Mouse (Mus musculus) heart, postnatal 0 days (tissue): ENCODE data around the gene Il11ra1. TPM values are rescaled to one million over a fixed set of nuclear protein-coding genes. Genes with fewer than 3 reads are reported as not detected.

Source experiments
- ATAC-seq: fragments of 200-750 bp; cut with Nextera tagmentation; 2 replicates; pipeline ENCODE4 v1.8.0; 2017; ENCODE audit warnings: low read depth, moderate number of reproducible peaks, moderate library complexity; ENCODE audit not compliant: insufficient read depth
- DNase-seq: peaks from one replicate; pipeline ENCODE4 v3.0.0-alpha.2; 2016; ENCODE audit warnings: low spot score
- H3K27ac ChIP-seq: fragments of 300-500 bp; sonication (generic); 2 replicates; pipeline ENCODE4 v1.5.1; 2014; ENCODE audit warnings: low read depth, mild to moderate bottlenecking
- H3K27me3 ChIP-seq: fragments of 300-500 bp; sonication (generic); 2 replicates; pipeline ENCODE4 v1.6.1; 2014; ENCODE audit warnings: low read length, mixed read lengths; ENCODE audit not compliant: control insufficient read depth, insufficient read depth
- H3K36me3 ChIP-seq: fragments of 300-500 bp; sonication (generic); replicated peaks from 2 replicates; pipeline ENCODE4 v1.6.1; 2014; ENCODE audit warnings: low read length, mixed read lengths; ENCODE audit not compliant: control insufficient read depth, insufficient read depth
- H3K4me1 ChIP-seq: fragments of 300-500 bp; sonication (generic); 2 replicates; pipeline ENCODE4 v1.6.1; 2014; ENCODE audit warnings: antibody characterized with exemption; ENCODE audit not compliant: control insufficient read depth, insufficient read depth
- H3K4me2 ChIP-seq: fragments of 300-500 bp; sonication (generic); 2 replicates; pipeline ENCODE4 v1.6.1; 2014; ENCODE audit warnings: low read depth, mild to moderate bottlenecking, low read length, moderate library complexity
- H3K4me3 ChIP-seq: fragments of 300-500 bp; sonication (generic); 2 replicates; pipeline ENCODE4 v1.5.1; 2014; ENCODE audit warnings: low read depth, low read length
- H3K9ac ChIP-seq: fragments of 300-500 bp; sonication (generic); replicated peaks from 2 replicates; pipeline ENCODE4 v1.6.1; 2014; ENCODE audit warnings: low read depth, low read length, mixed read lengths
- H3K9me3 ChIP-seq: fragments of 300-500 bp; sonication (generic); replicated peaks from 2 replicates; pipeline ENCODE4 v1.6.1; 2016; ENCODE audit warnings: low read length; ENCODE audit not compliant: control insufficient read depth
- CTCF ChIP-seq: IDR thresholded peaks from 2 replicates; pipeline ENCODE4 v1.5.1; 2016; ENCODE audit warnings: antibody characterized with exemption, control low read depth, low read depth
- EP300 ChIP-seq: IDR thresholded peaks from 2 replicates; pipeline ENCODE4 v1.6.1; 2016; ENCODE audit warnings: antibody characterized with exemption, low read depth
- WGBS: fragments of 180-500 bp; shearing (Covaris S2); extraction: QIAGEN DNeasy Blood & Tissue Kit; methylation state at CpG from one replicate; pipeline ENCODE4 v1.1.7; 2014; 5-methylcytosine and 5-hydroxymethylcytosine counted together
- polyA plus RNA-seq: library from polyadenylated mRNA; unstranded; fragments of >200 nt; fragmentation: Nextera tagmentation; extraction: Ambion mirVana; gene quantifications from 2 replicates; pipeline ENCODE4 v1.2.1, GENCODE M21; 2015
- total RNA-seq: library from RNA; depleted of rRNA; stranded (reverse); fragments of >200 nt; gene quantifications from 2 replicates; pipeline ENCODE4 v1.2.3, GENCODE M21; 2014; ENCODE audit warnings: low replicate concordance

Il11ra1 gene
- total and polyA plus RNA-seq, 2 experiments from 2014 or later, result 104 to 110 TPM

GRCm38 (mm10) chr4:41715596-41715995 lies 15.8 kb downstream of the Il11ra1 start:
- ATAC-seq (no peak), DNase-seq (no peak)
- TF ChIP-seq CTCF (peak; percentile 57), EP300 (no peak)
- Histone ChIP-seq H3K4me3 (no peak overlapping the region), H3K9me3 (no peaks in the 10 kb centered on the region), H3K27ac (no peak overlapping the region), H3K9ac (no peak overlapping the region), H3K4me1 (peaks cover 18% of the 10 kb centered on the region), H3K27me3 (no peaks in the 10 kb centered on the region), H3K36me3 (peaks cover 44% of the 10 kb centered on the region), H3K4me2 (no peak overlapping the region)
- 87% methylated on average over 5 of the region's 5 CpGs for WGBS

- DNase-seq, result no peak
- Histone ChIP-seq H3K9me3 (no peaks in the 10 kb centered on the region), H3K4me3 (no peak overlapping the region), H3K27me3 (no peaks in the 10 kb centered on the region), H3K4me1 (peaks cover 16% of the 10 kb centered on the region), H3K27ac (no peak overlapping the region), H3K9ac (no peak overlapping the region), H3K4me2 (no peak overlapping the region), H3K36me3 (peaks cover 39% of the 10 kb centered on the region)
- 53% methylated on average over 6 of the region's 6 CpGs for WGBS
- TF ChIP-seq EP300, result no peak
- TF ChIP-seq CTCF, result no peak
- ATAC-seq, result no peak
Observed at GRCm38 (mm10) chr4:41716834-41717233, 17.0 kb downstream of the Il11ra1 start.

- H3K9ac ChIP-seq, result peak within 1 kb of the TSS; percentile 89
- H3K9me3 ChIP-seq, result no peaks in the 10 kb centered on the region
- under 1% methylated on average over 27 of the region's 27 CpGs for WGBS
- H3K4me1 ChIP-seq, result peaks cover 10% of the 10 kb centered on the region
- peak within 1 kb of the TSS; percentile 96 for H3K4me3 ChIP-seq
- DNase-seq (peak; percentile 99), ATAC-seq (peak; percentile 98)
- peaks cover 20% of the 10 kb centered on the region for H3K36me3 ChIP-seq
- no peak for TF ChIP-seq CTCF
- TF ChIP-seq EP300, result no peak
- no peak within 1 kb of the TSS for H3K27ac ChIP-seq
- H3K4me2 ChIP-seq, result peak within 1 kb of the TSS; percentile 87
- peaks cover 44% of the 10 kb centered on the region for H3K27me3 ChIP-seq
Observed at GRCm38 (mm10) chr4:41722918-41723351, 23.1 kb downstream of the Il11ra1 start, which contains the start of gene Dctn3. TSS of gene Dctn3 (minus strand) at chr4:41723170.

- ATAC-seq, result no peak
- H3K36me3 ChIP-seq, result no peaks in the 10 kb centered on the region
- H3K27me3 ChIP-seq, result peaks cover 80% of the 10 kb centered on the region
- H3K4me1 ChIP-seq, result peaks cover 17% of the 10 kb centered on the region
- no peak overlapping the region for H3K9ac ChIP-seq
- H3K4me2 ChIP-seq, result no peak overlapping the region
- no peak for DNase-seq
- H3K9me3 ChIP-seq, result no peaks in the 10 kb centered on the region
- H3K27ac ChIP-seq, result no peak overlapping the region
- WGBS, result 19% methylated on average over 20 of the region's 20 CpGs
- no peak overlapping the region for H3K4me3 ChIP-seq
- TF ChIP-seq CTCF (no peak), EP300 (no peak)
Observed at GRCm38 (mm10) chr4:41726826-41727621, 27.2 kb downstream of the Il11ra1 start.

- Histone ChIP-seq H3K9ac (no peak within 1 kb of the TSS), H3K36me3 (no peaks in the 10 kb centered on the region), H3K9me3 (no peaks in the 10 kb centered on the region), H3K27me3 (peaks cover 68% of the 10 kb centered on the region), H3K4me2 (peak within 1 kb of the TSS; percentile 62), H3K27ac (no peak within 1 kb of the TSS), H3K4me3 (peak within 1 kb of the TSS; percentile 46), H3K4me1 (0 out of 2 replicates have a peak, but pooled peaks cover 8% of the 10 kb centered on the region)
- TF ChIP-seq EP300 (no peak), CTCF (no peak)
- no peak for DNase-seq
- peak; percentile 52; the same call in 1 of the 2 replicates for ATAC-seq
- 2% methylated on average over 44 of the region's 50 CpGs for WGBS
Observed at GRCm38 (mm10) chr4:41731052-41731765, 31.4 kb downstream of the Il11ra1 start, which contains the start of gene Arid3c. TSS of gene Arid3c (minus strand) at chr4:41731142.
